Mouse (Mus musculus) ES-Bruce4 (cell line): ENCODE data around the gene Cwc25.
"Not testable (repeated sequence)": the region's sequence is repeated elsewhere in the genome, so short reads cannot be mapped to it uniquely, and the experiment has no call there.

Source experiments
- CTCF ChIP-seq: IDR thresholded peaks from one replicate; pipeline ENCODE4 v1.8.1; 2011; ENCODE audit warnings: low read depth, low read length
- POLR2A ChIP-seq: IDR thresholded peaks from one replicate; pipeline ENCODE4 v1.8.1; 2011; ENCODE audit warnings: low read length; ENCODE audit not compliant: insufficient read depth

DNA sequence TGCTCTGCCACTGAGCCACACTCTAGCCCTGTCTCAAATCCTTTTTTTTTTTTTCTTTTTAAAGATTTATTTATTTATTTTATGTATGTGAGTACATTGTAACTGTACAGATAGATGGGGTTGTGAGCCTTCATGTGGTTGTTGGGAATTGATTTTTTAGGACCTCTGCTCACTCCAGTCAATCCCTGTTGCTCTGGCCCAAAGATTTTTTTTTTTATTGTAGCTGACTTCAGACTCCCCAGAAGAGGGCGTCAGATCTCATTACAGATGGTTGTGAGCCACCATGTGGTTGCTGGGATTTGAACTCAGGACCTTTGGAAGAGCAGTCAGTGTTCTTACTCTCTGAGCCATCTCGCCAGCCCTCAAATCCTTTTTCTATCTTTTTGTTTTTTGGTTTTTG is 56.3 kb downstream of the Cwc25 start:
- not testable (repeated sequence) for TF ChIP-seq CTCF, POLR2A
